Mouse (Mus musculus): Measurements from ENCODE around the gene Crp. TPM values are rescaled to one million over a fixed set of nuclear protein-coding genes. Genes with fewer than 3 reads are reported as not detected.

The Crp gene
- total and polyA plus RNA-seq, 3 experiments, result not detected

DNA sequence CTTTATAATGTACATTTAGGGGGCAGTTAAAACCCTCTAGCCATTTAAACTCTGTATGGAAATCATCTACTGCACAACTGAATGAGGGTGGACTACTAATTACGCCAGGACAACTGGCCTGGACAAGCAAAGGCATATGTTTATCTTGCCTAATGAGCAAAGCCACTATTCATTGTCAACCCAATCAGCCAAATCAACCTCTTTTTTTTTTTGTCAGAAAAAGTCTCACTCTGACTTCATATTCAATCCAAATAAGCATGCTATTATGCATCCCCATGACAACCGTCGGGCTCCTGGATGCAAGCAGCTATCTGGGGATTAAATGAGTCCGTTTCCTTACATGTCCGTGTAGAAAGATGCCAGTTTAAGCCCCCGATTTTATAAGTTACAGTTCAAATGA, 30.3 kb upstream of the Crp start:
- Histone ChIP-seq H3K4me3 (ENCODE audit: control insufficient read depth in 1 of 2, insufficient read depth in 1 of 2, low read depth in 2 of 2, low read length in 2 of 2) (no peak overlapping the region), H3K36me3 (ENCODE audit: control insufficient read depth in 1 of 2, insufficient read depth in 2 of 2, low read length in 2 of 2) (no peaks in the 10 kb centered on the region), H3K9ac (ENCODE audit: control insufficient read depth, low read depth, low read length, poor library complexity, severe bottlenecking) (no peak overlapping the region), H3K9me3 (replicated peaks; ENCODE audit: insufficient read depth, low read length) (no peaks in the 10 kb centered on the region), H3K79me2 (ENCODE audit: control insufficient read depth, insufficient read depth, low read length, poor library complexity) (no peaks in the 10 kb centered on the region), H3K27ac (ENCODE audit: control insufficient read depth, low read depth, low read length) (no peak overlapping the region), H3K4me1 (ENCODE audit: control insufficient read depth in 1 of 2, insufficient read depth in 2 of 2, low read length in 2 of 2) (no peaks in the 10 kb centered on the region), H3K27me3 (ENCODE audit: control insufficient read depth in 1 of 2, insufficient read depth in 2 of 2, low read length in 2 of 2) (peaks cover 0 to 1% of the 10 kb centered on the region in 2 experiments; a peak in 2 of 4 replicates)
- no peak for DNase-seq (ENCODE audit: low read depth, low spot score)
- no peak for TF ChIP-seq POLR2AphosphoS2 (IDR thresholded peaks at IDR 0.05; ENCODE audit: low read length)
- no peak for TF ChIP-seq USF1 (IDR thresholded peaks at IDR 0.05; ENCODE audit: low read depth, low read length)
- no peak for TF ChIP-seq EP300 (IDR thresholded peaks at IDR 0.05; ENCODE audit: low read depth in 1 of 2, low read length in 2 of 2)
- TF ChIP-seq MAX (IDR thresholded peaks at IDR 0.05; ENCODE audit: low read length), result no peak
- no peak for TF ChIP-seq CTCF (IDR thresholded peaks at IDR 0.05 in 2 of 3, conservative IDR thresholded peaks at IDR 0.05 in 1 of 3; ENCODE audit: control insufficient read depth in 1 of 3, insufficient read depth in 1 of 3, low read depth in 2 of 3, low read length in 3 of 3, poor library complexity in 1 of 3, severe bottlenecking in 1 of 3)
- TF ChIP-seq ZKSCAN1 (IDR thresholded peaks at IDR 0.05; ENCODE audit: low read depth, low read length), result no peak
- TF ChIP-seq MAFK (IDR thresholded peaks at IDR 0.05; ENCODE audit: borderline replicate concordance, low read depth, low read length), result no peak
- no peak for TF ChIP-seq UBTF (IDR thresholded peaks at IDR 0.05; ENCODE audit: borderline replicate concordance, insufficient read depth, low read depth, low read length)
- no peak for TF ChIP-seq MYC (IDR thresholded peaks at IDR 0.05; ENCODE audit: low read depth, low read length)
- TF ChIP-seq SMC3 (IDR thresholded peaks at IDR 0.05; ENCODE audit: low read depth, low read length), result no peak

DNA sequence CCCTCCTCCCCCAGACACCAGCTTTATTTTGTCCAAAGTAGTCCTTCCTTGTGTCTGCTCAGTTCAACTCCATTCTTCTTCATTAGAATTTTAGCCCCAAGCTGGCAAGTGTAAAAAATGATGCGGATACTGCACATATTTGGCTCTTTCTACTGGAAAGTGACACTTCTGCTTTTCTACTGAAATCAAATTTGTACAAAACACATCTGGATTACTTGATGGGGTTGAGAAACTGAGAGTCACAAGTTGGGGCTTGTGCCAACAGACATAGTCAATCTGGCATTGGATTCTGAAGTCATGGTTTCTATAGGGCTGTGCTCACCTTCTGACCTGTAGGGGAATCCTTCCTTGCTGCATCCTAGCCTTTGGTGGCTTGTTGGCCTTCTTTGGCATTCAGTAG, 27.1 kb upstream of the Crp start:
- Histone ChIP-seq H3K4me1 (ENCODE audit: control insufficient read depth in 1 of 2, insufficient read depth in 2 of 2, low read length in 2 of 2) (no peaks in the 10 kb centered on the region), H3K9me3 (replicated peaks; ENCODE audit: insufficient read depth, low read length) (no peaks in the 10 kb centered on the region), H3K9ac (ENCODE audit: control insufficient read depth, low read depth, low read length, poor library complexity, severe bottlenecking) (no peak overlapping the region), H3K27ac (ENCODE audit: control insufficient read depth, low read depth, low read length) (no peak overlapping the region), H3K27me3 (ENCODE audit: control insufficient read depth in 1 of 2, insufficient read depth in 2 of 2, low read length in 2 of 2) (peaks cover 0 to 1% of the 10 kb centered on the region in 2 experiments; a peak in 1 of 4 replicates), H3K4me3 (ENCODE audit: control insufficient read depth in 1 of 2, insufficient read depth in 1 of 2, low read depth in 2 of 2, low read length in 2 of 2) (no peak overlapping the region), H3K79me2 (ENCODE audit: control insufficient read depth, insufficient read depth, low read length, poor library complexity) (no peaks in the 10 kb centered on the region), H3K36me3 (ENCODE audit: control insufficient read depth in 1 of 2, insufficient read depth in 2 of 2, low read length in 2 of 2) (no peaks in the 10 kb centered on the region)
- no peak for DNase-seq (ENCODE audit: low read depth, low spot score)
- TF ChIP-seq MEF2A (IDR thresholded peaks at IDR 0.05; ENCODE audit: extremely low read depth, insufficient replicate concordance, low read depth, low read length, poor library complexity, severe bottlenecking), result no peak
- TF ChIP-seq POLR2AphosphoS5 (IDR thresholded peaks at IDR 0.05; ENCODE audit: borderline replicate concordance, low read depth, low read length), result no peak
- TF ChIP-seq CHD2 (IDR thresholded peaks at IDR 0.05; ENCODE audit: low read length), result no peak
- TF ChIP-seq RCOR1 (IDR thresholded peaks at IDR 0.05; ENCODE audit: low read depth, low read length), result no peak
- no peak for TF ChIP-seq MYB (IDR thresholded peaks at IDR 0.05; ENCODE audit: low read depth, low read length)
- TF ChIP-seq GABPA (IDR thresholded peaks at IDR 0.05; ENCODE audit: low read depth, low read length), result no peak
- TF ChIP-seq MXI1 (IDR thresholded peaks at IDR 0.05; ENCODE audit: low read depth, low read length), result no peak
- no peak for TF ChIP-seq ETS1 (IDR thresholded peaks at IDR 0.05; ENCODE audit: low read depth, low read length)
- no peak for TF ChIP-seq USF2 (IDR thresholded peaks at IDR 0.05; ENCODE audit: borderline replicate concordance in 1 of 2, insufficient read depth in 1 of 2, low read depth in 1 of 2, low read length in 2 of 2)
- TF ChIP-seq ELF1 (IDR thresholded peaks at IDR 0.05; ENCODE audit: low read depth, low read length), result no peak
- TF ChIP-seq TCF12 (IDR thresholded peaks at IDR 0.05; ENCODE audit: low read depth, low read length), result no peak
- TF ChIP-seq TAL1 (IDR thresholded peaks at IDR 0.05; ENCODE audit: low read length), result no peak
